Mouse (Mus musculus): ENCODE results near the gene Rac3.

GRCm38 (mm10) chr11:120728530-120729240 lies 7.4 kb downstream of the Rac3 start:
- TF ChIP-seq CTCF (IDR thresholded peaks at IDR 0.05; ENCODE audit: extremely low read depth, insufficient read depth, low read length): no peak
- TF ChIP-seq POLR2A (IDR thresholded peaks at IDR 0.05; ENCODE audit: extremely low read depth, insufficient read depth, low read length): no peak

All from cortical plate, adult 2 months (tissue).